23 mouse cellular contexts compared by ENCODE assay signal in the genomic region with DNA sequence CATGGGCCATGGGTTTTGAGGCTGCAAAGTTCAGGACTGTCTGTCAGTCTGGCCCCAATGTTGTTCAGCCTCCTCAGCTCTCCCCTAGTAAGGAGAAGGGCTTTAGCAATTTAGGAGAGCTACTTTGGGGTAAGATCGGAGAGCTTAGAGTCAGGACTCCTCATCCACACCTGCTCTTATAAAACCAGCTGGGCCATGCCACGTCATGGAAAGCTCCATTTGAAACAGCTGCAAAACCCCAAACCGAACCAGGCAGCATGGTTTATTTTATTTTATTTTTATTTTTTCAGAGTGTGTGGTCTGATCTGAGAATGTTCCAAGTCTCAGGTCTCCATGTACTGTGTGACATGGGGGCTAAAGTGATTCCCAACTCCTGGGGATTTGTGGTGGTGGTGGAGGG.
"Had no signal": no experiment of that assay in that cellular context is flagged by ENCODE, and none has a peak within 500 bp of the region (broad histone marks: within the 10 kb centered on the region; RNA-seq: fewer than 3 reads in every experiment).

No protein-coding gene starts in this region.

- H3K27me3 ChIP-seq: limb, embryonic 12.5 days; midbrain, embryonic 13.5 days; neural tube, embryonic 12.5 days; neural tube, embryonic 15.5 days had no signal

- H3K4me1 ChIP-seq: limb, embryonic 12.5 days; megakaryocyte, embryonic 14.5 days; midbrain, embryonic 13.5 days; neural tube, embryonic 12.5 days; neural tube, embryonic 15.5 days had no signal

- H3K4me3 ChIP-seq: layer of hippocampus, adult 2 months; left cerebral cortex, adult 2 months; limb, embryonic 12.5 days; liver, embryonic 13.5 days; megakaryocyte, embryonic 14.5 days; midbrain, embryonic 10.5 days; midbrain, embryonic 13.5 days; neural tube, embryonic 12.5 days; neural tube, embryonic 15.5 days had no signal

- H3K4me2 ChIP-seq: limb, embryonic 12.5 days; liver, embryonic 13.5 days; midbrain, embryonic 13.5 days; neural tube, embryonic 12.5 days; neural tube, embryonic 15.5 days had no signal

- DNase-seq: kidney, adult 8-10 months; kidney, postnatal 25 days; layer of hippocampus, adult 9-11 months; layer of hippocampus, postnatal 36 days; liver, embryonic 13.5 days; lung, adult 2 months; right cerebral cortex, adult 18-20 months; right cerebral cortex, postnatal 14 days; spleen, adult 18-20 months; thymus, adult 18-20 months; thymus, postnatal 36 days had no signal

- H3K36me3 ChIP-seq: limb, embryonic 12.5 days; liver, embryonic 13.5 days; midbrain, embryonic 10.5 days; midbrain, embryonic 13.5 days; neural tube, embryonic 12.5 days; neural tube, embryonic 15.5 days had no signal

- H3K9ac ChIP-seq: limb, embryonic 12.5 days; liver, embryonic 13.5 days; midbrain, embryonic 13.5 days; neural tube, embryonic 12.5 days; neural tube, embryonic 15.5 days had no signal

- H3K9me3 ChIP-seq: limb, embryonic 12.5 days; liver, embryonic 13.5 days; megakaryocyte, embryonic 14.5 days; midbrain, embryonic 10.5 days; midbrain, embryonic 13.5 days; neural tube, embryonic 12.5 days; neural tube, embryonic 15.5 days had no signal

- H3K27ac ChIP-seq: layer of hippocampus, adult 2 months; left cerebral cortex, adult 2 months; limb, embryonic 12.5 days; liver, embryonic 13.5 days; midbrain, embryonic 10.5 days; midbrain, embryonic 13.5 days; neural tube, embryonic 12.5 days; neural tube, embryonic 15.5 days had no signal

- ATAC-seq: hindbrain, embryonic 16.5 days; intestine, embryonic 16.5 days; lung, postnatal 0 days; midbrain, embryonic 13.5 days; midbrain, embryonic 16.5 days had no signal
